Mouse (Mus musculus) C2C12 (cell line): ENCODE measurements around the gene Tldc2. TPM values are rescaled to one million over a fixed set of nuclear protein-coding genes. Genes with fewer than 3 reads are reported as not detected.

Source experiments
- H3K27me3 ChIP-seq: one replicate; pipeline ENCODE4 v1.6.1; 2011; ENCODE audit not compliant: control insufficient read depth, insufficient read depth, insufficient read length
- H3K36me3 ChIP-seq: one replicate; pipeline ENCODE4 v1.6.1; 2011; ENCODE audit not compliant: control insufficient read depth, insufficient read depth
- H3K4me3 ChIP-seq: one replicate; pipeline ENCODE4 v1.5.1; 2011; ENCODE audit warnings: mild to moderate bottlenecking, control low read depth; ENCODE audit not compliant: poor library complexity, insufficient read depth, severe bottlenecking
- H3K79me2 ChIP-seq: one replicate; pipeline ENCODE4 v1.6.1; 2011; ENCODE audit not compliant: control insufficient read depth, insufficient read depth
- H3K79me3 ChIP-seq: one replicate; pipeline ENCODE4 v1.6.1; 2011; ENCODE audit warnings: low read depth, control low read depth
- H3ac ChIP-seq: one replicate; pipeline ENCODE3; 2011; ENCODE audit warnings: low read depth; ENCODE audit not compliant: control insufficient read depth, insufficient read length
- CEBPB ChIP-seq: IDR thresholded peaks from one replicate; pipeline ENCODE4 v1.6.1; 2011; ENCODE audit warnings: low read depth, mild to moderate bottlenecking, control low read depth, moderate library complexity
- CTCF ChIP-seq: IDR thresholded peaks from one replicate; pipeline ENCODE4 v1.5.1; 2011; ENCODE audit not compliant: control insufficient read depth, insufficient read depth, insufficient read length
- FOSL1 ChIP-seq: IDR thresholded peaks from one replicate; pipeline ENCODE4 v1.8.0; 2011; ENCODE audit warnings: mild to moderate bottlenecking, low read length; ENCODE audit not compliant: poor library complexity, insufficient read depth, severe bottlenecking
- MAX ChIP-seq: IDR thresholded peaks from one replicate; pipeline ENCODE4 v1.6.1; 2011; ENCODE audit warnings: mild to moderate bottlenecking, control low read depth
- MYOD1 ChIP-seq: IDR thresholded peaks from one replicate; pipeline ENCODE4 v1.6.1; 2011; ENCODE audit warnings: low read depth; ENCODE audit not compliant: control insufficient read depth, insufficient read length
- MYOG ChIP-seq: IDR thresholded peaks from one replicate; pipeline ENCODE4 v1.6.1; 2011; ENCODE audit not compliant: control insufficient read depth, insufficient read length; ENCODE audit errors: extremely low read depth
- USF1 ChIP-seq: IDR thresholded peaks from one replicate; pipeline ENCODE4 v1.6.1; 2011; ENCODE audit warnings: low read depth, mild to moderate bottlenecking, control low read depth, moderate library complexity
- polyA plus RNA-seq: library from polyadenylated mRNA; unstranded; fragments of >200 nt; fragmentation: generic; extraction: Trizol; gene quantifications from one replicate; pipeline ENCODE4 v1.2.1, GENCODE M21; 2012; ENCODE audit warnings: missing spikeins

The Tldc2 gene
- polyA plus RNA-seq, 1 experiment, result not detected

DNA sequence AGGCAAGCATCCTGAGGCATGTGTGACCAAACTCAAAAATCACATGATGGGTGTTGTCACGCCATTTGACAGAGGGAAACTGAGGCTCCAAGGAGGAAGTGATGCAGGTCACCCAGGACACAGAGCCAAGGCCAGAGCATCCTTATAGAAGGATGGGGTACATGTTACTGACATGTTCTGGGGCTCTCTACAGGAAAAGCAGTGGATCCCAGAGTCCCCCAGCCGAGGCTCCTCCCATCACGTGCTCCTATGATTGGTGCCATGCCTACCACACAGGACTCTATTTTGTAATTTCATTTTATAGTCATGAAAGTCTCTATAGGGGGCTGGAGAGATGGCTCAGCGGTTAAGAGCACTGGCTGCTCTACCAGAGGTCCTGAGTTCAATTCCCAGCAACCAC, 29.1 kb upstream of the Tldc2 start:
- Histone ChIP-seq H3K79me3 (peaks cover 14% of the 10 kb centered on the region), H3ac (no peak overlapping the region), H3K79me2 (peaks cover 46% of the 10 kb centered on the region), H3K27me3 (no peaks in the 10 kb centered on the region), H3K36me3 (peaks cover 34% of the 10 kb centered on the region), H3K4me3 (no peak overlapping the region)
- TF ChIP-seq CTCF (no peak), USF1 (no peak), CEBPB (no peak), MYOD1 (no peak), MAX (no peak), MYOG (no peak), FOSL1 (no peak)

DNA sequence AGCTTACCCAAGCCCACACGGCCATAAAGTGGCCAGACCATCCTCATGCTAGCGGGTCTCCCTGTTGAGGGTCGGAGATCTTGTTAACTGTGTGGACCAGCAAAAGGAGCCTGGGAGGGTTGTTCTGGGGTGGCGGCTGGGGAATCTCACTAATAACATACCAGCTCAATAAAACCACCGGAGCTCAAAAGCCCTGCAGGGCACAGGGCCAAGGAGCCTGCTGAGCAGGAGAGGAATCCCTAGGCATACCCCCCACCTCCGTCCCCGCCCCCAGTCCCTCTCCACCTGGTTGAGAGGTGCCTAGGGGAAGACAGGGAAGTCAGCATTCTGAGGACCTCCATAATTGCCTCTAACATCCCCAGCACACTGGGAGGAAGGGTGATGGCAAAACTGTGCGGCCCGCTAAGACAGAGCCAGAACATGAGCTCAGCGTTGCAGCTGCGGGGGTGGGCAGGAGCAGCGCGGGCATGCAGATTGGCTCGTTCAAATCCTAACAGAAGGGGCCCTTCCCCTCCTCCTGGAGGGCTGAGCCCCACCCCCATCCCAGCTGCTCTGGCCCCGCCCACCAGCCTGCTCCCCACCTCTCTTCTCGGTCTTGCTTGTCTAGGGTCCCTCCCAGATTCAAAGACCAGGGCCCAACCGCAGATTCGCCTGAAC, 28.4 kb upstream of the Tldc2 start:
- H3ac ChIP-seq, result no peak overlapping the region
- peaks cover 53% of the 10 kb centered on the region for H3K79me2 ChIP-seq
- no peak overlapping the region for H3K4me3 ChIP-seq
- peaks cover 28% of the 10 kb centered on the region for H3K36me3 ChIP-seq
- no peaks in the 10 kb centered on the region for H3K27me3 ChIP-seq
- TF ChIP-seq USF1 (no peak), MAX (no peak), MYOD1 (no peak)
- H3K79me3 ChIP-seq, result peaks cover 20% of the 10 kb centered on the region

DNA sequence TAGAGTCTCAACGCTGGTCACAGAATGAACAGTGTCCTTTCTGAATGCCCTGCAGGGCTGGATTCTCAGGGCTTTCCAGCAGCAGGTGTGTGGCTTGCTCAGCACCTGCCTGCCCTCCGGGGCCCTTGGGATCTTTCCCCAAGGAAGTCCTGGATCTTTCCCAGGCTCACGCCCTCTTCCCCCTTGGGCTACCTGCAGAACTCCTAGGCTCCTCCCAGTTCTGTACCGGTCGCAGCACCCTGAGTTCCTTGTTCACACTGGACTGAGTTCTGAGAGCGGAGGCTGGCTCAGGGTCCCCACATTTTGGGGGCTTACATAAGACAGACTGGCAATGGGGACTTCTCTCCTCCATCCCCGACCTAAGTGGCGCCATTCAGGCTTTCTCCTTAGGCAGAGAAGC, 27.7 kb upstream of the Tldc2 start:
- Histone ChIP-seq H3K4me3 (no peak overlapping the region), H3K36me3 (peaks cover 22% of the 10 kb centered on the region), H3K79me2 (peaks cover 60% of the 10 kb centered on the region), H3K27me3 (no peaks in the 10 kb centered on the region), H3ac (no peak overlapping the region), H3K79me3 (peaks cover 22% of the 10 kb centered on the region)
- no peak for TF ChIP-seq FOSL1
- TF ChIP-seq MYOG, result no peak
- TF ChIP-seq MAX, result no peak
- TF ChIP-seq CEBPB, result no peak
- no peak for TF ChIP-seq MYOD1
- no peak for TF ChIP-seq CTCF
- TF ChIP-seq USF1, result no peak

GRCm38 (mm10) chr2:157060037-157060436, 26.8 kb upstream of the Tldc2 start:
- Histone ChIP-seq H3K79me2 (peaks cover 69% of the 10 kb centered on the region), H3K4me3 (no peak overlapping the region), H3K27me3 (no peaks in the 10 kb centered on the region), H3K36me3 (peaks cover 19% of the 10 kb centered on the region), H3K79me3 (peaks cover 28% of the 10 kb centered on the region), H3ac (no peak overlapping the region)
- no peak for TF ChIP-seq CEBPB
- no peak for TF ChIP-seq USF1
- TF ChIP-seq MYOG, result no peak
- TF ChIP-seq CTCF, result no peak
- no peak for TF ChIP-seq MAX
- TF ChIP-seq FOSL1, result no peak
- no peak for TF ChIP-seq MYOD1

DNA sequence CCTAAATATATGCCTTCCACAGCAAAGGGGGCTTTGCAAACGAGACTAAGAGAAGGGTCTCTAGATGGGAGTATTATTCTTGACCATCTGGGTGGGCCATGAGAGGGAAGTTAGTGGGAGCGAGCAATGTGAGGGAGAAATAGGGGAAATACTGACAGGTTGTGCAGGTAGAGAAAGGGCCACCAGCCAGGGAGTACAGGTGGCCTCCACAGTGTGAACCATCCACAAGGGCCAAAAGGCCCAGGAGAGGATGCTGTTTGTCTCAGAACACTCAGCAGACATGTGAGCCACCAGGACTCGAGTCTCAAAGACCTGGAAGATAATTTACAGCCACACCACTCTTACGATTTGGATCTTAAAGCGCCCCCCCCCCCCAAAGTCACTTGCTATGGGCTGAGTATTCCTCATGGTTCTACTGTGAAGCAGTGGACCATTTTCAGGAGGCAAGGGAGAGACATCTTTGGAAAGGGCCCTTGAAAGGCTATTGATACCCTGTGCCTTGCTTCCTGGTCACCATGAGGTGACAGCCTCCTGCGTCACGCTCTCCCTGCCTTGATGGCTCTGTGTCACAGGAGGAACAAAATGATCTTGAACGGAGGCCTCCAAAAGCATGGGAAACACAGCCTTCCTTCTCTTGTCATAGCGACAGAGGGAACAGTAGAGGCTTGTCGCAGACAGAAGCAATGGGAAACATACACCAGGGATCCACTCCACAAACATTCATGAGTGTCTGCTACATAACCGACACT, 26.1 kb upstream of the Tldc2 start:
- H3K79me3 ChIP-seq, result peaks cover 34% of the 10 kb centered on the region
- H3K4me3 ChIP-seq, result no peak overlapping the region
- no peaks in the 10 kb centered on the region for H3K27me3 ChIP-seq
- H3ac ChIP-seq, result no peak overlapping the region
- H3K36me3 ChIP-seq, result peaks cover 19% of the 10 kb centered on the region
- TF ChIP-seq CEBPB, result no peak
- no peak for TF ChIP-seq MAX
- no peak for TF ChIP-seq FOSL1
- TF ChIP-seq MYOD1, result no peak
- TF ChIP-seq CTCF, result no peak
- no peak for TF ChIP-seq MYOG
- no peak for TF ChIP-seq USF1
- H3K79me2 ChIP-seq, result peaks cover 76% of the 10 kb centered on the region

GRCm38 (mm10) chr2:157063241-157063700, 23.6 kb upstream of the Tldc2 start:
- Histone ChIP-seq H3K79me3 (peaks cover 50% of the 10 kb centered on the region), H3K4me3 (no peak overlapping the region), H3ac (no peak overlapping the region), H3K79me2 (peaks cover 88% of the 10 kb centered on the region), H3K36me3 (peaks cover 13% of the 10 kb centered on the region), H3K27me3 (no peaks in the 10 kb centered on the region)
- TF ChIP-seq MYOG (no peak), CTCF (no peak), USF1 (no peak), MAX (no peak), MYOD1 (no peak), CEBPB (no peak)

- peaks cover 13% of the 10 kb centered on the region for H3K36me3 ChIP-seq
These were observed 22.7 kb upstream of the Tldc2 start for GRCm38 (mm10) chr2:157064136-157064535.

More at GRCm38 (mm10) chr2:157064136-157064535, 22.7 kb upstream of the Tldc2 start:
- no peak for TF ChIP-seq MYOD1
- no peak for TF ChIP-seq USF1
- no peak for TF ChIP-seq CTCF
- no peak for TF ChIP-seq FOSL1
- TF ChIP-seq MAX, result no peak
- no peak for TF ChIP-seq MYOG
- TF ChIP-seq CEBPB, result no peak
- Histone ChIP-seq H3ac (no peak overlapping the region), H3K79me2 (peaks cover 94% of the 10 kb centered on the region), H3K4me3 (no peak overlapping the region), H3K79me3 (peaks cover 58% of the 10 kb centered on the region), H3K27me3 (no peaks in the 10 kb centered on the region)
